Mouse (Mus musculus) olfactory bulb, adult 2 months (tissue): ENCODE results near the gene Ptpn12.

Experiments used
- CTCF ChIP-seq: fragments of 200-500 bp; IDR thresholded peaks from 2 replicates; pipeline ENCODE4 v1.5.1; 2012; ENCODE audit warnings: low read depth, mild to moderate bottlenecking, low read length, moderate library complexity; ENCODE audit not compliant: insufficient read depth
- POLR2A ChIP-seq: fragments of 200-500 bp; IDR thresholded peaks from 2 replicates; pipeline ENCODE4 v1.6.1; 2012; ENCODE audit warnings: mild to moderate bottlenecking, low read depth, low read length, moderate library complexity; ENCODE audit not compliant: insufficient read depth

- TF ChIP-seq CTCF (no peak), POLR2A (no peak)
Observed at GRCm38 (mm10) chr5:20967942-20968341, 87.8 kb downstream of the Ptpn12 start.
